Mouse (Mus musculus) left cerebral cortex, postnatal 36 days (tissue): ENCODE data around the gene 4930455H04Rik. TPM values are rescaled to one million over a fixed set of nuclear protein-coding genes. Genes with fewer than 3 reads are reported as not detected.

Experiments used
- DNase-seq, 2 experiments: peaks; one replicate each; pipeline ENCODE4 v3.0.0; 2021 to 2022; ENCODE audit warnings: low spot score in 2 of 2, mixed read lengths in 1 of 2
- intact Hi-C: fragments of 180-260 bp; cut with DNase I; formaldehyde crosslinking; loops from one replicate; pipeline ENCODE4 v1.15.1; 2025
- total RNA-seq, 2 experiments: library from RNA; stranded (reverse); gene quantifications; 2 replicates each; pipeline ENCODE4 v1.2.3; 2021

4930455H04Rik gene
- total RNA-seq, 2 experiments from 2014 or later = not detected

DNA sequence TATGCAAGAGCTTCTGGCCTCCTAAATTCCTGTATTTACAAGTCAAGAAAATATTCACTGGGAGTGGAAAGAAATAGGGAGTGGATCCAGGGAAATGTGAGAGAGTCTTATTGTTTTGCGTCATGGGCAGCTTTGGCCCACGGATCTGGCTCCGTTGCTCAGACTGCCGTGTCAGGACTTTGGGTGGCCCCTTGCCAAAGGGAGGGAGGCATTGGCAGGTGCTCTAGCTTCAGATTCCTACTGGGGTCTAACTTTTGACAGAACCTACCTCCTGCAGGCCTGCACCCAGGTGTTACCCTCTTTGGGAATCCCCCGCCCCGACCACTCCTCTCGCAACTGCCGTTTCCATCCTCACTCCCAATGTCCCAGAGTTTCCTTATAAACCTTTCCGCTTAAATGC, 3.6 kb upstream of the 4930455H04Rik start:
- intact Hi-C loops = no loop called here
- DNase-seq = no peak

DNA sequence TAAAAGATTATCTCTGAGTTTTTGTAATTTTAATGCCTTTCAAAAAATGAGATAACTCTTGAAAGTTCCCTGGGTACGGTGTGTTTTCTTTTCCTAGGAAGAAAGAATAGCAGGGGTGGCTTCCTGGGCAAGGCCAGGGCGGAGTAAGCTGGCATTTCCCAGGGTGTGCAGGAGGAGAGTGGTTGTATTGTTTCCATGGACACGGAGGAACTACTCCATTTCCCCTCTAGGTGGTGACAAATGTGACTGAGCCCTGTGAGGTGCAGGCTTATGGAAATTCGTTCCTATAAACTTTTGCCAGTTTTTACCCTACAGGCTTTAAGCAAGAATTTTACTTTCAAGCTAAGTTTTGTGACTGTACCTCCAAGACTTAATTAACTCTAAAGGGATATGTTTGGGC, 1.8 kb upstream of the 4930455H04Rik start:
- intact Hi-C loops = no loop called here
- DNase-seq = peak; percentile 36 to 40

GRCm38 (mm10) chr3:116966800-116967199, 1.3 kb upstream of the 4930455H04Rik start:
- no peak for DNase-seq
- intact Hi-C loops = no loop called here

DNA sequence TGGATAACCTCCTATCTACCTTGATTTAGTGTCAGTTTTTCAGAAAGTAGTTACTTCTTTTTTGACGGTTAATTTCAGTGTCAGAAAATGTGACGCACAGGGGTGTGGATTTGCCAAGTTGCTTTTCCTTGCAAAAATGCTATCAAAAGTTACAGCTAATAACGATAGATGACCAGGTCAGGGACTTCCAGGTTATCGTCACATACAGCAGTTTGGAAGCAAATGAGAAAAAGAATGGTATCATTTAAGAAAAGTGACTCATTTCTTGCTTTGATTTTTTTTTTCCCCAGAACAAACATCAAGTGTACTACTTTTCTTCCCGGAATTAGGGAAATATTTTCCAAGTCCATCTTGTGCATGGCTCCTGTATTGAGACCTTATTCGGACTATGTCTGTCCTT, 631 bp upstream of the 4930455H04Rik start:
- intact Hi-C loops = no loop called here
- DNase-seq = no peak

DNA sequence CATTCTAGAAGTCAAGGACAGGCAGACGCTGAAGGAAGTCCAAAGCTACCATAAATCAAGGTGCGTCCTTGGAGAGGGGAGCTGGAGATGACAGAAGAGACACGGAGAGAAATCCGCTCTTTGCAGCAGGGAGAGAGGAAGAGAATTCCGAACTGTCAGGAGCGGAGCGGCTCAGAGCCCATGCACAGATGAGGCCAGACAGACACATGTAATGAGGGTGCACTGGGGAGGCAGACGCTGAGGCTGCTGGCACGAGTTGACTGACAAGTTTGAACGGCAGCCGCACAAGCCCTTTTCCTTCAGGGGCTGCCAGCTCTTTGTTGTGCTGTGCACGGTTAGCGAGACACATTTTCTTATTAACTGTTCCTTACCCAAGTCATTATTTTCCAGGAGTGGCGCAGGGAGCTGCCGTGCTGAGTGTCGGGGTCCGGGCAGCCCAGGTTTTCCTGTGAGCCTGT, 502 bp downstream of the 4930455H04Rik start, which contains the start of gene Palmd:
TSS of gene Palmd (minus strand) at position 448 of the 458 bp plus-strand sequence.
- DNase-seq = peak; percentile 62 to 65
- intact Hi-C loops = no loop called here

DNA sequence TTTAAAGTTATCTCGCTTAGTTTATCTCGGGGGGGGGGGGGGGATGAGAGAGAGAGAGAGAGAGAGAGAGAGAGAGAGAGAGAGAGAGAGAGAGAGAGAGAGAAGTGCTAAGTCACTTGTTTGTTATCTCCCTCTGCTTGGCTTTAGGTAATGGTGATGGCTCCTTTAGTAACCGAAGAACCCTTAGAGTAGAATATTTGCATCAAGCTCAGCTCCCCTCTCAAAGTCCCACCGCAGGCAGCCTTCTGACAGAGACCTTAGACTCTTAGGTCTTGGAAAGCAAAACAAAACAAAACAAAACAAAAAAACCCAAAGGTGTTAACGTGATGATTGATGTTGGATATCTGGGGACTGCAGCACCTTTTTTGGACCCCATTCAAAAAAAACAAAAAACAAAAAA, 936 bp downstream of the 4930455H04Rik start:
- DNase-seq = no peak
- intact Hi-C loops = no loop called here

GRCm38 (mm10) chr3:116969786-116970185, 1.7 kb downstream of the 4930455H04Rik start:
- DNase-seq = no peak
- intact Hi-C loops = no loop called here

GRCm38 (mm10) chr3:116981811-116982575, 13.9 kb downstream of the 4930455H04Rik start:
- intact Hi-C loops = no loop called here
- DNase-seq = no peak

DNA sequence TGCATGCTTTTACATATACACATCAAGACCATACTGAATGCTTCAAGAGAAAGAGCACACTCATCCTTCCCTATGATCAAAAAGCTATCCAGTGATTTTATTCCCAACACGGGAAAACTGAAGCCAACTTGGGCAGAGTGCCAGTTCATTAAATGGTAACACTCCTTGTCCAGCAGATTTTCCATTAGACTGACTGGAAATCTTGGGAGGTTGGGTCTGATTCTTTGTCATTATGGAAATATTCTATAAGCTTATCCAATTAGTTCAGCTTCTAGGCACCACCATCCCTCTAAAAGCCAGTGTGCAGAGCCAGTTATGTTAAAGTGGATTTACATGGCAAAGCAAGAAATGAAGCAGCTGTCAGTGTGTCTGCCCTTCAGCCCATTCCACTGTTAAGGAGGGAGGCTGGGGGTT, 17.0 kb downstream of the 4930455H04Rik start:
- intact Hi-C loops = no loop called here
- no peak for DNase-seq

GRCm38 (mm10) chr3:116985741-116986140, 17.7 kb downstream of the 4930455H04Rik start:
- intact Hi-C loops = no loop called here
- peak; percentile 60 to 64 for DNase-seq

- intact Hi-C loops = no loop called here
- DNase-seq = no peak
These were observed 18.4 kb downstream of the 4930455H04Rik start for GRCm38 (mm10) chr3:116986451-116986850.

DNA sequence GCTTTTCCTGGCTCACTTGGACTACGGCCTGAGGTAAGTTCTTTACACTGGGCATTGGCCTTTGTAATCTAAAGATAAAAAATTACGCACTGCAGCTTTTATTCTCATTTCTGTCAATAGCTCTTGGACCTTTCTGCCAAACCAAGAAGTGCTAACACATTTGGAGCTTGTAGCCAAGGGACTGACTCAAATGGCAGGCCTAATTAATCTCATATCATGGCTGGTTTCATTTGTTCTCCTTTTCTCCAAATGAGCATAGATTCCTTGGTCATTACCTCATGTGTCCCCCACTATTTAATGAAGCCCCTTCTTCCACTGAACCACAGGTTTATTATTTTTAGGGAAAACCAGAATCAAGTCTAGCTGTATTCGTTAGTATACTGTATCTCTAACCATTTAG, 20.2 kb downstream of the 4930455H04Rik start:
- intact Hi-C loops = no loop called here
- no peak for DNase-seq

DNA sequence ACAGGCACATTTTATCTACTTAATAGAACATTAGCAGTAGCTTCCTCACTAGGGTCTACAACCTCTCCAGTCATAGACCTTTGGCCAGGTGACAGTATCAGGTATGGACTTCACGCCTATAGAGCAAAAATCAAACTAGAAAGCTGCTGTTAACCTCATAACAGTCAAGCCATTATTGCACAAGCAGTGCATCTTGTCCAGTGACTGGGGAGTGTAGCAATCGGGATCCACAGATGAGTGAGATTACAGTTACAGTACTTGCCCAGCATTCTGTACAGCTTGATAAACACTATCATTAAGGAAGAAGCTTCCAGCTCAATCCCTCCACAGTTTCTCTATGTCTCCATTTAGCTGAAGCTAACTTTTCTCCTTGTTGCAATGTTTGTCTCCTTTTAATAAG, 23.1 kb downstream of the 4930455H04Rik start:
- intact Hi-C loops = no loop called here
- DNase-seq = no peak

- no peak for DNase-seq
- intact Hi-C loops = no loop called here
These were observed 24.9 kb downstream of the 4930455H04Rik start for GRCm38 (mm10) chr3:116993011-116993410.

GRCm38 (mm10) chr3:117001686-117002485, 33.8 kb downstream of the 4930455H04Rik start:
- intact Hi-C loops = no loop called here
- no peak for DNase-seq

GRCm38 (mm10) chr3:117003379-117003778, 35.3 kb downstream of the 4930455H04Rik start:
- intact Hi-C loops = no loop called here
- DNase-seq = no peak

GRCm38 (mm10) chr3:117006636-117007035, 38.6 kb downstream of the 4930455H04Rik start:
- intact Hi-C loops = no loop called here

DNA sequence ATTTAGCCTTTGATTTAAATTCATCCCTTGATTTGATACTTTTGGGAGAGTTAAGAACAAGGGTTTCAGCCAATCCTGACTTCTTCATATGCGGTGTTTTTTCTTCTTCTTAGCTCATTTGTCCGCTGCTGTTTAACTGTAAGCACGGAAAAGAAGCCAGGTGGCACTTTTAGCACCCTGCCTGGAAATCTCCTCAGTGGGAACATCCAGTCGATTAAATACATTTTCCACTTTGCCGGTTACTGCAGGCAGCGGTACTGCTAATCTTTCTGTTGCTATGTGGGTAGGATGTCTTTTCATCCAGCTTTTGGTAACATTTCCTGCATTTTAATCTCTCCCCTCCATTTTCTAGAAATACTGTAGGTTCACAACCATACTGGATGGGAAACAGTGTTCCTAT, 39.3 kb downstream of the 4930455H04Rik start:
- DNase-seq = peak; percentile 45 to 66
- intact Hi-C loops = no loop called here

More at GRCm38 (mm10) chr3:117006636-117007035, 38.6 kb downstream of the 4930455H04Rik start:
- DNase-seq = no peak

DNA sequence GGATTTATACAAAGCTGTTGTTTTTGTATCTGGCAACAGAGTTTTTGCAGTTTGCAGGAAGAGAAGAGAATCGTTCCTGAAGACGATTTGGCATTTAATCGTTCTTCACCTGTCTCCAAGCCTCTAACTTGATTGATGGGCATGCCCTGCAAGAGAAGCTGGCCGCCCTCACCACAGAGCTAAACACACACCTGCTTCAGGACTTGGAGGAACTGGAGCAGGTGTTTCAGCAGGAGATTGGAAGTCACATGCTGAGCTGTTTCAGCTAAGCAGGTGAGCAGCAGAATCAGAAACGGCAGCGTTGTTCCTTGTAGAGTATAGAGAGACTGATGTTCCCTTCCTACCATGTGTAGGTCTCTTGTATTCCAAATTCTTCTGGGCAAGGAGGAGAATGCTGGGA, 42.1 kb downstream of the 4930455H04Rik start:
- intact Hi-C loops = no loop called here

GRCm38 (mm10) chr3:117020319-117020718, 52.3 kb downstream of the 4930455H04Rik start:
- DNase-seq = no peak
- intact Hi-C loops = no loop called here

More for the DNA sequence above, 42.1 kb downstream of the 4930455H04Rik start:
- no peak for DNase-seq

DNA sequence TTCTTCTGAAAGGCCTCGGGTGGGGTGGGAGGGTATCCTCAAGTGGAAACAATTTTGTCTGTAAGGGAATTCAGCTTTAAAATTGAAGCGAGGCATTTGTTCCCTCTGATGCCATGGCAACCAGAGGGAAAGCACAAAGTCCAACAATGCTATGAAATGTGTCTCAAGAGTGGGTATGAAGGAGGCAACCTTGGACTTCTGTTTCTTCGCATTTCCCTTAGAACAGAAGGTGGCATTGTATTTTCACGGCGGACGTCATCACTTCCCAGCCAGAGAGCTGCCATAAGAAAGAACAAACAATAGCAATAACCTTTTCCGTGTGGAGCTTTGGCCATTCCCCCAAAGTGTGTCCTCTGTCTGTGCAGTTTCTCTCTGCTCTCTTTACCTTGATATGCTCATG, 53.8 kb downstream of the 4930455H04Rik start:
- no peak for DNase-seq
- intact Hi-C loops = no loop called here
